Mouse (Mus musculus) liver, adult 2 months (tissue): ENCODE results near the gene Mvk.

Source experiments
- CTCF ChIP-seq: fragments of 200-500 bp; IDR thresholded peaks from 2 replicates; pipeline ENCODE4 v1.5.1; 2011; ENCODE audit warnings: low read depth, low read length, control low read depth
- POLR2A ChIP-seq: fragments of 200-500 bp; IDR thresholded peaks from 2 replicates; pipeline ENCODE4 v1.6.1; 2011; ENCODE audit warnings: low read length, control low read depth; ENCODE audit not compliant: insufficient read depth; ENCODE audit errors: extremely low read depth

DNA sequence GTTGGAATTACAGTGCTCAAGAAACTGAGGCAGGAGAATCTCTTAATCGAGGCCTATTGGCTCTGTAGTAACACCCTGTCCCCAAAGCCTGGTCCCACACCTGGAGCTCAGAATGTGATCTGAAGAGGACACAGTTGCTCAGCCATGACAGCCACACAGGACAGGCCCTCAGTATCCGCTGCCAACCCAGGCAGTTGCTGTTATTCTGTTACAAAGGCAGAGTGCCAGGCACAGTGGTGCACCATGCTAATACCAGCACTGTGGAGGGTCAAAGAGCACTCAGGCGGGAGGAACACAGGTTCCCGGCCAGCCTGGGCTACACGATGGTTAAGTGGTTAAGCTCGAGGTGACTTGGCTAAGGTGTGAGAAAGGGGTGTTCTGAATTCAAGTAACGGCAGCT, 14.3 kb upstream of the Mvk start:
- TF ChIP-seq POLR2A (no peak), CTCF (no peak)
